Mouse (Mus musculus): ENCODE data around the gene Ipo5. TPM values are rescaled to one million over a fixed set of nuclear protein-coding genes. Genes with fewer than 3 reads are reported as not detected.
A peak's percentile ranks its signal among the peaks of the same experiment; 100 is the strongest.

Gene Ipo5
- total RNA-seq, 1 experiment from 2014 or later: 184 TPM

DNA sequence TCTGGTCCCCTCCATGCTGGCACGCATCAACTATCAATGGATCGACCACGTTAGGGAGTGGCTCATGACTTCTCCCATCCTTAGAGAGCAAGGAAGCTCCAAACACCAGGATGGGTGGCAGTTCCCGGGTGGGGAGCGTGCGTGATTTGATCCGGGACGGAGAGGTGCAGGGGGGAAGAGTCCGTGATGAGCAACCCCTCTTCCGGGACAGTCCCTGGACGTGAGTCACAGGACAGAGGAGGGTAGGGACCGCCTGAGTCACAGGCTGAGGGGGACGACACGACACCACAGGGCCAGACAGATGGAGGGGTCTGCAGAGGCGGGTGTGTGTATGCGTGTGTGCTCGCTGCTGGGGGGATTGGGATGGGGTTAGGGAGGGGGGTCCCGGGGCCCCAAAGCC lies 704 bp upstream of the Ipo5 start:
- ATAC-seq (replicated peaks in 1 of 2; ENCODE audit: insufficient read depth in 1 of 2, low FRiP score in 2 of 2, low TSS enrichment in 1 of 2, low read depth in 1 of 2, poor library complexity in 2 of 2, severe bottlenecking in 2 of 2): peak; percentile 19 to 47; a peak in 3 of 4 replicates

DNA sequence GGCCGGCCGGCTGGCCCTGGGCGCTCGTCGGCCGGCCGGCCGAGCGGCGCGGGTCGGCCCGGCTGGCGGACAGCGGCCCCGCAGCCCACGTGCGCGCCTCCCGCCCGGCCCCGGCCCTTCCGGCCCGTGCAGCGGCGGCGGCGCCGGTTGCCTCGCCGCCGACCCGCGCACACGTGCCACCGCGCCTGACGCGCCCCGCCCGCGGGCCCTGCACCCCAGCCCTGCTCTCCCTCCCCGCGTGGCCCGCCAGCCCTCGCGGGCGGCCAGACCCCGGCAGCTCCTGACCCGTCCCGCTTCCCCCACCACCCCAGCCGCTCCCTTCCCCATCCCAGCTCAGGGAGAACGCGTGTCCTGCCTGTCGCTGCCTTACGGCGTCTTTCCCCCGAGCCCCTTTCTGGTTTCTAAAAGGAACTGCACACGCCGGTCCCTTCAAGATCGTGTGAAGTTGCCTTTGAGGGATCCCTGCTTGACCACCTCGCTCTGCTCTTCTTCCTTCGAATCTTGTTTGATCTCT lies 421 bp downstream of the Ipo5 start:
- peak; percentile 29 to 34 for ATAC-seq (replicated peaks in 1 of 2; ENCODE audit: insufficient read depth in 1 of 2, low FRiP score in 2 of 2, low TSS enrichment in 1 of 2, low read depth in 1 of 2, poor library complexity in 2 of 2, severe bottlenecking in 2 of 2)

DNA sequence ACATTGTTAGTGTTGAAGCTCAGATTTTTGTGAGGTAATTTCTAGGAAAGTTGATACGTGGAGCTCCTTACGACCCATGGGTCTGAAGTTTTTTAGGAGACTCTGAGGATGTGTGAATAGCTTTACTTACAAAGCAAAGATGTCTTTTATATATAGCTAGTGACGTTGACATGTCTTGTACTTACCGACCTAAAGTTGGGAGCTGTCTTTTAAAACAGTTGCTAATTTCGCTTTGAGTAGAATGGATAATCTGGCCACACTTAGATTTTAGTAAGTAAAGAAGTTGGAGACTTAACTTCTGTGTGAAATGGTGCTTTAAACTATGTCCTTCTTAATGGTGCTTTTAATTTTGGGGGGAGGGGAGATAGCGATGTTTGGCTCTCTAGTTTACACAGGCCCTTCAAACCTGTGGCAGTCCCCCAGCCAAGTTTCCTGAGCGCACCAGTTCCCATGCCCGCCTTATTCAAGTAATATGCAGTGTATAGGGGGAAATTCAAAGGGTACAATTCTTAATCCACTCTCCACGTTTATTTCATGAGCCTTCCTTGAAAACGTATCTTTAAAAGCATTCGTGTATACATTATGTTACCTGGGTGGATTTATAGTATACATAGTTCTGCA lies 1.2 kb downstream of the Ipo5 start:
- no peak for ATAC-seq (replicated peaks in 1 of 2; ENCODE audit: insufficient read depth in 1 of 2, low FRiP score in 2 of 2, low TSS enrichment in 1 of 2, low read depth in 1 of 2, poor library complexity in 2 of 2, severe bottlenecking in 2 of 2)

DNA sequence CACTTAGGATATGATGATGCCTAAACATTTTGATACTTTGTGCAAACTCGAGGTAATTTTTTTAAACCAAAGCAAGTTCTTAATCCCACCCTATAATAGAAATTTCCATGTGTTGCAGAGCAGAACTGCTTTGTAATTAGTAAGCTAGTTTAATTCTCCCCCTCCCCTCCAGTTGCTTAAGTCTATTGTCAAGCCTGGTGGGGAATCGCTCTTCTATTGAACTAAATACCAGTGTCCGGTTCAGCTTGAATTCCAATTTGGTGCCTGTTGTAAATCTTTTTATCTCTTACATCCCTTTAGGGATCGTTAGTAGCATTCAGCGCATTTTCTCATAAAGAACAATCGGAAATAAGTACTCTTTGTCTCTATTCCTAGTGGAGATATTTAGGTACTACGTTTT lies 1.9 kb downstream of the Ipo5 start:
- no peak for ATAC-seq (replicated peaks in 1 of 2; ENCODE audit: insufficient read depth in 1 of 2, low FRiP score in 2 of 2, low TSS enrichment in 1 of 2, low read depth in 1 of 2, poor library complexity in 2 of 2, severe bottlenecking in 2 of 2)

DNA sequence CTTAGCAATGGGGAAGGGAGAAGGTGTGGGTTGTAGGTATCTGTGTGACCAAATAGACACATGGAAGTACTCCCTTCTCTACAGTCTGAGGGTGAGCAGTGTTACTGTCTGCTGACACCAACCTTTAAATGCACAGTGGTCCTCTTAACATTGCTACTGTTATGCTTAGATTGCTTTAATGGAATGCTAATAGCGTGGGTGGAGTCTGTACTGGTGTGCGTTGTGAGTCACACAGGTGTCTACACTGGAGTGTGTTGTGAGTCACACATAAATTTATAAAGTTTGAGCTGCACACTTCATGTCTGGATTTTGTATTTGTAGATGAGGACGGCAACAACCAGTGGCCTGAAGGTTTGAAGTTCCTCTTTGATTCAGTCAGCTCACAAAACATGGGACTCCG lies 10.8 kb downstream of the Ipo5 start:
- ATAC-seq (replicated peaks in 1 of 2; ENCODE audit: insufficient read depth in 1 of 2, low FRiP score in 2 of 2, low TSS enrichment in 1 of 2, low read depth in 1 of 2, poor library complexity in 2 of 2, severe bottlenecking in 2 of 2): no peak

DNA sequence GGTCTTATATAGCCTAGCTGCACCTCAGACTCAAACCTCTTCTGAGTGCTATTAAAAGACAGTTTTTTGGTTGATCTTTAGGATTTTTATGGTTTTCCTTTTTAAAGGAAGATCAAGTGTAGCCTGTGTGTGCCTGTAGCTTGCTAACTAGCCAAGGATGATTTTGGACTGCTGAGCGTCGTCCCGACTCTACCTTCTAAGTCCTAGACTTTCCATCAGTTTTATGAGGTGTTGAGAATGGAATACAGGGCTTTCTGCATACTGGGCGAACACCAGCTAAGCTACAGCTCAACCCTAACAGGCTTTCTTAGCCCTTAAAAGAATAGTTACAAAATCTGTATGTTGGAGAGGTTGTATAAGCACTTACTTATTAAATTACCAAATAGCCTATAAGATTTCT lies 13.0 kb downstream of the Ipo5 start:
- no peak for ATAC-seq (replicated peaks in 1 of 2; ENCODE audit: insufficient read depth in 1 of 2, low FRiP score in 2 of 2, low TSS enrichment in 1 of 2, low read depth in 1 of 2, poor library complexity in 2 of 2, severe bottlenecking in 2 of 2)

DNA sequence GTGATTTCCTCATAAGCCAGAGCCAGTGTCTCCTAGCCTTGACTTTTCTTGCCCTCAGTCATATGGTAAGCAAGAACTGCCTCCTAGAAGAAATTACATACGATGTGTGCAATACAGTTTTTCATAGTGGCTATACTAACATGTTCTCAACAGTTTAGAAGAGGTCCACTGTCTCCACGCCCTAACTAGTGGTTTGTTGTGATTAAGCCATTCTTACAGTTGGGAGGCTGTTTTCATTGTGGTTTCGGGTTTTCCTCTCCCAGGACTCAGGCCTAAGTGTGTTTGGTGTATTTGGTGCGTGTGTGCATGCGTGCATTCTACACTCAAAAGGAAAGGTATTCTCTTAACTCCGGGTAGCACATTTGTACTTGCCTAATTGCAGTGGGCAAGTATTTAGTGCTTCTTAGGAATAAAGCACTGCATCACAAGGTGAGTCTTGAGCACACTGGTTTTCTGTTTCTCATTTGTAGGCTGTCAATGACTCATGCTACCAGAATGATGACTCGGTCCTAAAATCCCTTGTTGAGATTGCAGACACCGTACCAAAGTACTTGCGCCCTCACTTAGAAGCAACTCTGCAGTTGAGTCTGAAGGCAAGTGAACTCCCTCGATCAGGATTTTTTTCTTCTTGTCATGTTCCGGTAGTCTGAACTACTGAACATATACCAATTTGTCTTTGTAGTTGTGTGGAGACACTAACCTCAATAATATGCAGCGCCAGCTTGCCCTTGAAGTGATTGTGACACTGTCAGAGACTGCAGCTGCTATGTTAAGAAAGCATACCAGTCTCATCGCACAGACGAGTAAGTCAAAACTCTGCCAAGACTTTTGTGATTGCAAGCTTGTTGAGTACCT lies 14.9 kb downstream of the Ipo5 start:
- ATAC-seq (replicated peaks in 1 of 2; ENCODE audit: insufficient read depth in 1 of 2, low FRiP score in 2 of 2, low TSS enrichment in 1 of 2, low read depth in 1 of 2, poor library complexity in 2 of 2, severe bottlenecking in 2 of 2): no peak

DNA sequence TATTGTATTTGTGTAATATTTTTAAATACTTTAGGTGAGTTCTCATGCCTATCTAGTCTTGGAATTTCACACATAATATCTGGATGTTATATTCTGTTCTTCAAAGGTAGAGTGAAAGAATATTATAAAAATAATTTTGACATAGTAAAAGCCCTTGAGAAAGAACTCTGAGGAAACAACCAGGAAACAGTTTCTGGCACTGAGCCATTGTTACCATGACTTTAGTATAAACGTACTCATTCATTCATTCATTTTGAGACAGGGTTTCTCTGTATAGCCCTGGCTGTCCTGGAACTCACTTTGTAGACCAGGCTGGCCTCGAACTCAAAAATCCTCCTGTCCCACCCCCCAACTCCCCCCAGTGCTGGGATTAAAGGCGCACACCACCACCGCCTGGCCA lies 20.2 kb downstream of the Ipo5 start:
- ATAC-seq (replicated peaks in 1 of 2; ENCODE audit: insufficient read depth in 1 of 2, low FRiP score in 2 of 2, low TSS enrichment in 1 of 2, low read depth in 1 of 2, poor library complexity in 2 of 2, severe bottlenecking in 2 of 2): no peak

DNA sequence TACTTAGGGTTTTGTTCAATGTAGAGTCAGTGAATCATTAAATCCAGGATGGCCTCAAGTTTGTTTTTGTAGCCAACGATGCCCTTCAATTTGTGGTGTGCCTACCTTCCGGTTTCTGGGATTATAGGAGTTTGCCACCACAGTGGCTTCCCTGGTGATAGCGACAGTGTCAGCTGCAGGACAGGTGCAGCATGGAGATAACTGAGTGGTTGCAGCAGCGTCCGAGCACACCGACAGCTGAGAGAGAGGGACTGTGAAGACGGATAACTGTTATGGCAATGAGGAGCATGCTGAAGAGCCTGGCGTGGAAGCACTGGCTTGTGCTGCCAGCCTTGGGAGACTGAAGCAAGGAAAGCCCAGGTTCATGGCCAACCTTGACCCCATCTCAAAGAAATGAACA lies 22.6 kb downstream of the Ipo5 start:
- ATAC-seq (replicated peaks in 1 of 2; ENCODE audit: insufficient read depth in 1 of 2, low FRiP score in 2 of 2, low TSS enrichment in 1 of 2, low read depth in 1 of 2, poor library complexity in 2 of 2, severe bottlenecking in 2 of 2): no peak; a peak in 1 of 4 replicates

DNA sequence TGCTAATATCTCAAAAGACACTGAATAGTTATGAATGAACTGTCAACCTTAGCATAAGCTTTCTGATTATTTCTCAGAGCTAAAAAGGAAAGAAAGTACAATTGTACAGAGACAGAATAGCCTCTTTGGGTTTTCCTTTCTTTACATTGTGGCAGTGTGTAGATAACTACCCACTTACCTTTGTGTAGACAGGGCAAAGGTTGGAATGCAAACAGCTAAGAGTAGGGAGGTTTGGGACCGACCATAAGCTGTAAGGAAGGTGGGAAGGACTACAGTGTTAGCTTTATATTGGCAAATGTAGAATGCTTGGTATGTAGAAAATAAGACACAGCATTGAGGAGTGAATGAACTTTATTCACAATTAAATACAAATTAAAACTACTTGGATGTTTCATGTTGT lies 26.1 kb downstream of the Ipo5 start:
- no peak for ATAC-seq (replicated peaks in 1 of 2; ENCODE audit: insufficient read depth in 1 of 2, low FRiP score in 2 of 2, low TSS enrichment in 1 of 2, low read depth in 1 of 2, poor library complexity in 2 of 2, severe bottlenecking in 2 of 2)

DNA sequence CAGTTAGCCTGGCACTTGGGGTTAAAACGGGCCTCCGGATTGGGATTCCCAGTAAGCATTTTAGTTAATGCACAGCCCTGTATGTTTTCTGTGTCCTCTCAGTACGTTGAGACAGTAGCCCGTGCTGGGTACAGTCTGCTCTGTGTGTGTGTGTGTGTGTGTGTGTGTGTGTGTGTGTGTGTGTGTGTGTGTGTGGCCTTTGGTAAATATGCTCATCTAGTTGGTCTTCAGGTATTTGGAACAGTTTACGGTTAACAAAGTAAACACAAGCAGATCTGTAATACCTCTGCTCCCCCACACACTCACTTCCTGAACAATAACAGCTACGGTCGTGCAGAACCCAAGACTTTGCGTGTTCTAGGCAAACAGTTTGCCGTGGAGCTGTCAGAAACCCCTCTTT lies 31.8 kb downstream of the Ipo5 start:
- ATAC-seq (replicated peaks in 1 of 2; ENCODE audit: insufficient read depth in 1 of 2, low FRiP score in 2 of 2, low TSS enrichment in 1 of 2, low read depth in 1 of 2, poor library complexity in 2 of 2, severe bottlenecking in 2 of 2): no peak

DNA sequence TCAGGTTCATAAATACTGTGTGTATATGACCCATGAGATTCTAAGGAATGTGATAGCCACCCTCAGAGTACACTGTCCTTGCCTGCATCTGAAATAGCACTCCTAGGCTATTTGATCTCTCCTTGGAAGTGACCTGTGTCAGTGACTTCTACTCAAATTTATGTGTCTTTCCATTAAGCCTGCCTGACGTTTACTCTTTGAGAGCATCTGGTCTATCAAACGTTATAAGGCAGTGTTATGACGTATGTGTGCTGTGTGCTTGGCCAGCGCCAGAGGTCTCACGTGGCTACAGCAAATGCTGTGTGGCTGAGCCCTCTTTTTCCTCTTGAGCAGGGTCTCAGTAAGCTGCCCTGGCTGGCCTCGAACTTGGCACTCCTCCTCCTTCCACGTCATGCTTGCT lies 34.1 kb downstream of the Ipo5 start:
- ATAC-seq (replicated peaks in 1 of 2; ENCODE audit: insufficient read depth in 1 of 2, low FRiP score in 2 of 2, low TSS enrichment in 1 of 2, low read depth in 1 of 2, poor library complexity in 2 of 2, severe bottlenecking in 2 of 2): no peak

DNA sequence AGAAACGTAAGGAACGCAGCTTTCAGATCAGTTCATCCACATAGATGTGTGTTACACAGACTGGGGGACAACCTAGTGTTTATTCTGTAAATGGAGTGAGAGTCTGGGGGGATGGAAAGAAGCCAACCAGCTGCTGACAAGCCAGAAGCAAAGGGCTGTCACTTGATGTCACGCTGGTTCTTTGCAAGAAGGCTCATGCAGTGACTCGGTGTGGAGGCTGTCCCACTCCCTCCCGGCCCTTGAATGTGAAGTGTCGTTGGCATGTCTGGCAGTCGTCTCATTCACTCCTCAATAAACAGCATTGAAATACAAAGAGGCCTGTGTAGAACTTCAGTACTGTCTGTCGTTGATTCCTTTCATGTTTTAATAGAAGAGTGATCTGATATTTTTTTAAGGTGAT lies 36.1 kb downstream of the Ipo5 start:
- no peak for ATAC-seq (replicated peaks in 1 of 2; ENCODE audit: insufficient read depth in 1 of 2, low FRiP score in 2 of 2, low TSS enrichment in 1 of 2, low read depth in 1 of 2, poor library complexity in 2 of 2, severe bottlenecking in 2 of 2)

DNA sequence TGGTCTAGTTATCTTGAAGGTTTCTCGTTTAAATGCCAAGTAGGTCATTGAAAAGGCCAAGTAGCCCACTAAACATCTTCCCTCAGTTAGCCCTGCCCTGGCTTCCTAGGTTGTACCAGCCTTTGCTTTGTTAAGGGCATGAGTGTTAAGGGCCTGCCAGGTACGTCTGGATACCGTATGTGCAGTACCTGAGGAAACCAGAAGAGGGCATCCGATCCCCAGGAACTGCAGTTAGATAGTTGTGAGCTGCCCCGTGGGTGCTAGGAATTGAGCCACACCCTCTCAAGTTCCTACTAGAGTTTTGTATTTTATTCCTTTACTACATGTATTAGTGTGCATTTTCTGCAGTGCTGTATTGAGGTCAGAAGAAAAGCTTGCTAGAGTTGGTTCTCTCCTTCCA lies 38.0 kb downstream of the Ipo5 start:
- no peak for ATAC-seq (replicated peaks in 1 of 2; ENCODE audit: insufficient read depth in 1 of 2, low FRiP score in 2 of 2, low TSS enrichment in 1 of 2, low read depth in 1 of 2, poor library complexity in 2 of 2, severe bottlenecking in 2 of 2)

DNA sequence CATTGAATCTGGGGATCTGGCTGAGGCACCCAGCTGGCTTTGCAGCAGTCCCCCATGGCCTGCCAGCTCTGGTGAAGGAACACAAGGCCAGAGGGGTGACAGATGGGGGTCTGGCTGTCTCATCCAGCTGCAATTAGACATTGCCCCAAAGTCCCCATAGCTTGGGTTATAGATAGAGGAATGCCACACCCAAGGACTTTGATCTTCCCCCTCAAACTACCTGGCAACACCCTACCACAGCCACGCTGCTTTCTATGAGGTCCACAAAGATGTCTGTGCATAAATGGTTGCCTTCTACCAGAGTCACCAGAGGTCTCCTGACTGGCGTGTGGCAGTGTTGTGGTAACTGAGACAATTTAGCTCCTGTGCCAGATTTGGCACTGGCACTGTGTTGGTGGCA lies 39.0 kb downstream of the Ipo5 start:
- no peak for ATAC-seq (replicated peaks in 1 of 2; ENCODE audit: insufficient read depth in 1 of 2, low FRiP score in 2 of 2, low TSS enrichment in 1 of 2, low read depth in 1 of 2, poor library complexity in 2 of 2, severe bottlenecking in 2 of 2)

DNA sequence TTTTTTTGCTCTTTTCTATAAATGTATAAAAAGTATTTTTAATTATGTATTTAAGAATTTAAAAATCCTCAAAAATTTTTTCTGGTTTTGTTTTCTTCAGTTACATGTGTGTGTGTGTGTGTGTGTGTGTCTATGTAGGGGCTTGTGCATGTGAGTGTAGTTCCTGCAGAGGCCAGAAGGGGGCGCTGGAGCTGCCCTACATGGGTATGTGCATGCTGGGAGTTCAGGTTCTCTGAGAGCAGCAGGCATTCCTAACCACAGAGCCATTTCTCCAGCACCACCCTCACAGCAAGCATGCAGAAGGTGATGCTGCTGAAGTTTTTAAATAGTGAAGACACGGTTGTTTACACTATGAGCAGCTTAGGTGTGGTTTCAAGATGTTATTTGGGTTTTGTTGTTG lies 41.4 kb downstream of the Ipo5 start:
- no peak for ATAC-seq (replicated peaks in 1 of 2; ENCODE audit: insufficient read depth in 1 of 2, low FRiP score in 2 of 2, low TSS enrichment in 1 of 2, low read depth in 1 of 2, poor library complexity in 2 of 2, severe bottlenecking in 2 of 2)

DNA sequence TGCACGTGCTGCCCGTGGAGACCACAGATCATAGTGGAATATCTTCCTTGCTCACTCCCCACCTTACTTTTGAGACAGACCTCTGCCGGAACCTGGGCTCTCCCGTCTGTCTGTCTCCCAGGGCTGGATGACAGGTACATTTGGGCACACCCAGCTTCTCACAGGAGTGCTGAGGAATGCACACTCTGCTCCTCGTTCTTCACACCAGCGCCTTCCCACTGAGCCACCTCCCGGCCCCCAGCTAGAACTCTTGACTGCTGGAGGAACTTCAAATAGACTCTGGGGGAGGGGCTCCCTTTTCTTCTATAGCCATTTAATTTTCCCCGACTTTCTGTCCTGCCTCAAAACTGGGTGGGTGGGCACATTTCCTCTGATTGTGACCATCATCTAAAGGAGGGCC lies 49.5 kb downstream of the Ipo5 start:
- ATAC-seq (replicated peaks in 1 of 2; ENCODE audit: insufficient read depth in 1 of 2, low FRiP score in 2 of 2, low TSS enrichment in 1 of 2, low read depth in 1 of 2, poor library complexity in 2 of 2, severe bottlenecking in 2 of 2): no peak

DNA sequence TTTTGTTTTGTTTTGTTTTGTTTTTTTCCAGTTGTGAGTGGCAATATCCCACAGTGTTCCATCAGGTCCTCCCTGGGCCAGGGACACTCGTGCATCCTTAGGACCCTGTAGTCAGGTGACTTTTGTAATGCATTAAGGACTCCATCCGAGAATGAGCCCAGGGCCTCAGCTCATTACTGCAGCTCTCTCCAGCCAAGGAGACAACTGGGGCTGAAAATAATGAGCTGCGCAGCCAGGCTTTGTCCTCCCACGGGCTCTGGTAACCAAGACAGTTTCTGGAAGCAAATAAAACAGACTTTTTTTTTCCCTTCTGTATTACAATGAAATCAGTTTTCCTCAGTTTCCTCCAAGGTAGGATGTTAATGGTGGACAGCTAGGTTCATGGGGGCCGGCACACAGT lies 50.0 kb downstream of the Ipo5 start:
- no peak for ATAC-seq (replicated peaks in 1 of 2; ENCODE audit: insufficient read depth in 1 of 2, low FRiP score in 2 of 2, low TSS enrichment in 1 of 2, low read depth in 1 of 2, poor library complexity in 2 of 2, severe bottlenecking in 2 of 2)

DNA sequence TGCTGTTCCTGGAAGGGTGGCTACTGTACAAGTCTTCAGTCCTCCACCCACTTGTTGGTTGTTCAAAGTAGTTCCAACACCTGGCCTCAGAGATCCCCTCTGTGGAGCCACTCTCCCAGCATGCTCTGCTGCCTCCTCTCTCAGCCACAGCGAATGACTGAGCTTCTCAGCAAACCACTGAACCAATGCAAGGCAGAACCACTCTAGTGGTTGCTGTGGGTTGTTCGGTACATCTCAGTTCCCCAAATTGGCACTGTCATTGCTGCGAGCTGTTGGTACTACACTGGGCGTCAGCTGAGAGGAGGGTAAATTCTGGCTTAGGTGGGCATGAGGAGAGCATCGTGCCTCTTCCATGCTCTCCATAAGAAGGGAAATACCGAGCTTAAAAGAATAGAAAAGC lies 56.0 kb downstream of the Ipo5 start:
- peak; percentile 55 to 72 for ATAC-seq (replicated peaks in 1 of 2; ENCODE audit: insufficient read depth in 1 of 2, low FRiP score in 2 of 2, low TSS enrichment in 1 of 2, low read depth in 1 of 2, poor library complexity in 2 of 2, severe bottlenecking in 2 of 2)
